Mouse (Mus musculus) heart, adult 10 weeks (tissue): ENCODE measurements around the gene Cript. TPM values are rescaled to one million over a fixed set of nuclear protein-coding genes. Genes with fewer than 3 reads are reported as not detected.

Source experiments
- polyA plus RNA-seq: library from polyadenylated mRNA; stranded (reverse); fragments of 350-450 nt; fragmentation: Illumina TruSeq; extraction: RNeasy Lipid Tissue Mini Kit (QIAGEN cat#74804); gene quantifications from one replicate; pipeline ENCODE4 v1.2.3, GENCODE M21; 2014; ENCODE audit warnings: low read depth, low replicate concordance

Cript gene
- 62.4 TPM for polyA plus RNA-seq

GRCm38 (mm10) chr17:87025269-87025949 lies at the start of gene Cript, which contains the start of gene Pigf:
TSS of gene Cript (plus strand) at chr17:87025550.
TSS of gene Pigf (minus strand) at chr17:87025406.

Other genes starting within 250 kb of the Cript start
- not detected for gene Tmem247, start 108.2 kb upstream of the Cript start, polyA plus RNA-seq
- not detected for gene Atp6v1e2, start 77.7 kb upstream of the Cript start, polyA plus RNA-seq
- gene Rhoq, start 62.5 kb upstream of the Cript start, polyA plus RNA-seq = 91.0 TPM
- 4.8 TPM for gene Pigf, start 144 bp upstream of the Cript start, polyA plus RNA-seq
- gene Socs5, start 82.1 kb downstream of the Cript start, polyA plus RNA-seq = 16.2 TPM
- gene Mcfd2, start 240.4 kb downstream of the Cript start, polyA plus RNA-seq = 75.2 TPM